Mouse (Mus musculus) embryonic fibroblast, embryonic 13.5 days (primary cell): ENCODE data around the gene Gabrp. TPM values are rescaled to one million over a fixed set of nuclear protein-coding genes. Genes with fewer than 3 reads are reported as not detected.
A peak's percentile ranks its signal among the peaks of the same experiment; 100 is the strongest.

ENCODE experiments used
- H3K27ac ChIP-seq: 2 replicates; pipeline ENCODE4 v1.5.1; 2012; ENCODE audit warnings: low read length, control low read depth, inconsistent platforms; ENCODE audit not compliant: insufficient read depth
- H3K4me1 ChIP-seq: 2 replicates; pipeline ENCODE4 v1.6.1; 2011; ENCODE audit warnings: low read length; ENCODE audit not compliant: control insufficient read depth, insufficient read depth
- H3K4me3 ChIP-seq: 2 replicates; pipeline ENCODE4 v1.5.1; 2011; ENCODE audit warnings: mild to moderate bottlenecking, control low read depth, low read length; ENCODE audit not compliant: insufficient read depth
- CTCF ChIP-seq: IDR thresholded peaks from 2 replicates; pipeline ENCODE4 v1.5.1; 2011; ENCODE audit warnings: mild to moderate bottlenecking, control low read depth, low read length, moderate library complexity, borderline replicate concordance; ENCODE audit not compliant: insufficient read depth
- POLR2A ChIP-seq: IDR thresholded peaks from 2 replicates; pipeline ENCODE4 v1.6.1; 2011; ENCODE audit warnings: low read depth, mild to moderate bottlenecking, control low read depth, low read length, moderate library complexity
- polyA plus RNA-seq: library from polyadenylated mRNA; stranded (reverse); fragments of >200 nt; gene quantifications from 2 replicates; pipeline ENCODE4 v1.2.4, GENCODE M21; 2011; ENCODE audit warnings: low read depth; ENCODE audit not compliant: missing spikeins, insufficient read length

The Gabrp gene
- not detected in 2 replicates for polyA plus RNA-seq

GRCm38 (mm10) chr11:33578859-33579258 is at the start of gene Gabrp:
Gene Gabrp (minus strand): TSS chr11:33578959.
- Histone ChIP-seq H3K4me3 (no peak within 1 kb of the TSS), H3K4me1 (no peaks in the 10 kb centered on the region), H3K27ac (no peak within 1 kb of the TSS)
- no peak for TF ChIP-seq POLR2A
- TF ChIP-seq CTCF = no peak

GRCm38 (mm10) chr11:33627136-33627742 is 48.5 kb upstream of the Gabrp start:
- H3K4me3 ChIP-seq = no peak overlapping the region
- TF ChIP-seq POLR2A (no peak), CTCF (no peak)
- H3K27ac ChIP-seq = no peak overlapping the region

GRCm38 (mm10) chr11:33614218-33614617 is 35.5 kb upstream of the Gabrp start:
- no peak for TF ChIP-seq POLR2A
- TF ChIP-seq CTCF = peak; percentile 91
- Histone ChIP-seq H3K27ac (no peak overlapping the region), H3K4me1 (no peaks in the 10 kb centered on the region), H3K4me3 (no peak overlapping the region)

More at GRCm38 (mm10) chr11:33627136-33627742, 48.5 kb upstream of the Gabrp start:
- no peaks in the 10 kb centered on the region for H3K4me1 ChIP-seq

GRCm38 (mm10) chr11:33607784-33608183 is 29.0 kb upstream of the Gabrp start:
- no peak overlapping the region for H3K4me3 ChIP-seq
- TF ChIP-seq CTCF (no peak), POLR2A (no peak)
- no peaks in the 10 kb centered on the region for H3K4me1 ChIP-seq
- no peak overlapping the region for H3K27ac ChIP-seq

- Histone ChIP-seq H3K27ac (no peak overlapping the region), H3K4me1 (no peaks in the 10 kb centered on the region), H3K4me3 (no peak overlapping the region)
- TF ChIP-seq POLR2A (no peak), CTCF (no peak)
These were observed 24.4 kb upstream of the Gabrp start for GRCm38 (mm10) chr11:33603174-33603573.

GRCm38 (mm10) chr11:33598986-33599385 is 20.2 kb upstream of the Gabrp start, which contains the start of gene D130052B06Rik:
Gene D130052B06Rik (plus strand): TSS chr11:33599302.
- no peaks in the 10 kb centered on the region for H3K4me1 ChIP-seq
- TF ChIP-seq POLR2A (no peak), CTCF (no peak)
- H3K27ac ChIP-seq = no peak within 1 kb of the TSS
- H3K4me3 ChIP-seq = no peak within 1 kb of the TSS

- Histone ChIP-seq H3K4me3 (no peak overlapping the region), H3K27ac (no peak overlapping the region), H3K4me1 (no peaks in the 10 kb centered on the region)
- TF ChIP-seq CTCF = no peak
- no peak for TF ChIP-seq POLR2A
These were observed 17.9 kb upstream of the Gabrp start for GRCm38 (mm10) chr11:33596655-33597054.

GRCm38 (mm10) chr11:33592826-33593225 is 14.1 kb upstream of the Gabrp start:
- Histone ChIP-seq H3K4me3 (no peak overlapping the region), H3K27ac (no peak overlapping the region), H3K4me1 (no peaks in the 10 kb centered on the region)
- TF ChIP-seq POLR2A (no peak), CTCF (no peak)

- Histone ChIP-seq H3K27ac (no peak overlapping the region), H3K4me1 (no peaks in the 10 kb centered on the region), H3K4me3 (no peak overlapping the region)
- TF ChIP-seq CTCF = no peak
- no peak for TF ChIP-seq POLR2A
These were observed 12.0 kb upstream of the Gabrp start for GRCm38 (mm10) chr11:33590771-33591170.

GRCm38 (mm10) chr11:33586614-33587013 is 7.9 kb upstream of the Gabrp start:
- Histone ChIP-seq H3K4me1 (no peaks in the 10 kb centered on the region), H3K27ac (no peak overlapping the region), H3K4me3 (no peak overlapping the region)
- no peak for TF ChIP-seq CTCF
- no peak for TF ChIP-seq POLR2A
